Mouse (Mus musculus) olfactory bulb, adult 2 months (tissue): ENCODE data around the gene Ntm. TPM values are rescaled to one million over a fixed set of nuclear protein-coding genes. Genes with fewer than 3 reads are reported as not detected.

ENCODE experiments used
- H3K27ac ChIP-seq: fragments of 200-500 bp; 2 replicates; pipeline ENCODE4 v1.5.1; 2012; ENCODE audit warnings: low read depth, low read length; ENCODE audit not compliant: insufficient read depth
- H3K4me1 ChIP-seq: fragments of 200-500 bp; 2 replicates; pipeline ENCODE4 v1.6.1; 2012; ENCODE audit warnings: low read length; ENCODE audit not compliant: control insufficient read depth, insufficient read depth
- H3K4me3 ChIP-seq: fragments of 200-500 bp; 2 replicates; pipeline ENCODE4 v1.5.1; 2012; ENCODE audit warnings: mild to moderate bottlenecking, low read depth, low read length, moderate library complexity; ENCODE audit not compliant: insufficient read depth
- CTCF ChIP-seq: fragments of 200-500 bp; IDR thresholded peaks from 2 replicates; pipeline ENCODE4 v1.5.1; 2012; ENCODE audit warnings: low read depth, mild to moderate bottlenecking, low read length, moderate library complexity; ENCODE audit not compliant: insufficient read depth
- POLR2A ChIP-seq: fragments of 200-500 bp; IDR thresholded peaks from 2 replicates; pipeline ENCODE4 v1.6.1; 2012; ENCODE audit warnings: mild to moderate bottlenecking, low read depth, low read length, moderate library complexity; ENCODE audit not compliant: insufficient read depth
- WGBS: fragments of 180-500 bp; shearing (Covaris S2); methylation state at CpG from one replicate; pipeline ENCODE4 v1.1.7; 2018; 5-methylcytosine and 5-hydroxymethylcytosine counted together
- polyA plus RNA-seq: library from polyadenylated mRNA; stranded (reverse); fragments of >200 nt; gene quantifications from 2 replicates; pipeline ENCODE4 v1.2.4, GENCODE M21; 2012; ENCODE audit warnings: low replicate concordance; ENCODE audit not compliant: missing spikeins, insufficient read depth, insufficient read length

Gene Ntm
- polyA plus RNA-seq, 1 experiment, result not detected

- 51% methylated on average over 4 of the region's 4 CpGs for WGBS
- Histone ChIP-seq H3K4me3 (no peak overlapping the region), H3K27ac (no peak overlapping the region), H3K4me1 (peaks cover 2% of the 10 kb centered on the region; the same call in 1 of the 2 replicates)
- no peak for TF ChIP-seq CTCF
- no peak for TF ChIP-seq POLR2A
Measured at GRCm38 (mm10) chr9:29036058-29036457, 926.9 kb downstream of the Ntm start.

GRCm38 (mm10) chr9:29026410-29026809, 936.5 kb downstream of the Ntm start:
- Histone ChIP-seq H3K27ac (peak overlapping the region; percentile 40; the same call in 1 of the 2 replicates), H3K4me1 (peaks cover 3% of the 10 kb centered on the region), H3K4me3 (no peak overlapping the region)
- 42% methylated on average over 6 of the region's 6 CpGs for WGBS
- no peak for TF ChIP-seq CTCF
- TF ChIP-seq POLR2A, result no peak

- H3K27ac ChIP-seq, result no peak overlapping the region
- TF ChIP-seq POLR2A (no peak), CTCF (no peak)
- H3K4me1 ChIP-seq, result peaks cover 3% of the 10 kb centered on the region
- 80% methylated on average over 4 of the region's 4 CpGs for WGBS
- H3K4me3 ChIP-seq, result no peak overlapping the region
Measured at GRCm38 (mm10) chr9:29025603-29026002, 937.3 kb downstream of the Ntm start.

- 54% methylated on average over 1 of the region's 1 CpGs for WGBS
- H3K4me3 ChIP-seq, result no peak overlapping the region
- H3K4me1 ChIP-seq, result peaks cover 3% of the 10 kb centered on the region
- TF ChIP-seq CTCF (no peak), POLR2A (no peak)
- no peak overlapping the region for H3K27ac ChIP-seq
Measured at GRCm38 (mm10) chr9:29025104-29025503, 937.8 kb downstream of the Ntm start.

- 86% methylated on average over 3 of the region's 3 CpGs for WGBS
- H3K4me1 ChIP-seq, result 0 out of 2 replicates have a peak, but pooled peaks cover 2% of the 10 kb centered on the region
- H3K27ac ChIP-seq, result no peak overlapping the region
- no peak overlapping the region for H3K4me3 ChIP-seq
- TF ChIP-seq POLR2A, result no peak
- no peak for TF ChIP-seq CTCF
Measured at GRCm38 (mm10) chr9:29016879-29017278, 946.1 kb downstream of the Ntm start.

GRCm38 (mm10) chr9:29013881-29014280, 949.1 kb downstream of the Ntm start:
- no peak overlapping the region for H3K27ac ChIP-seq
- H3K4me1 ChIP-seq, result no peaks in the 10 kb centered on the region
- TF ChIP-seq POLR2A (no peak), CTCF (no peak)
- H3K4me3 ChIP-seq, result no peak overlapping the region
- WGBS, result 95% methylated on average over 17 of the region's 17 CpGs

GRCm38 (mm10) chr9:29012541-29012940, 950.4 kb downstream of the Ntm start:
- Histone ChIP-seq H3K27ac (no peak overlapping the region), H3K4me1 (no peaks in the 10 kb centered on the region), H3K4me3 (no peak overlapping the region)
- 87% methylated on average over 6 of the region's 6 CpGs for WGBS
- TF ChIP-seq POLR2A (no peak), CTCF (no peak)

- 71% methylated on average over 3 of the region's 3 CpGs for WGBS
- no peak overlapping the region for H3K27ac ChIP-seq
- TF ChIP-seq CTCF (no peak), POLR2A (no peak)
- H3K4me3 ChIP-seq, result no peak overlapping the region
- H3K4me1 ChIP-seq, result no peaks in the 10 kb centered on the region
Measured at GRCm38 (mm10) chr9:29011476-29011875, 951.5 kb downstream of the Ntm start.

GRCm38 (mm10) chr9:29004534-29004933, 958.4 kb downstream of the Ntm start:
- Histone ChIP-seq H3K27ac (no peak overlapping the region), H3K4me1 (no peaks in the 10 kb centered on the region), H3K4me3 (no peak overlapping the region)
- WGBS, result 62% methylated on average over 7 of the region's 7 CpGs
- TF ChIP-seq POLR2A (no peak), CTCF (no peak)

- TF ChIP-seq POLR2A, result no peak
- no peak for TF ChIP-seq CTCF
- no peak overlapping the region for H3K27ac ChIP-seq
- 53% methylated on average over 4 of the region's 4 CpGs for WGBS
- H3K4me3 ChIP-seq, result no peak overlapping the region
- no peaks in the 10 kb centered on the region for H3K4me1 ChIP-seq
Measured at GRCm38 (mm10) chr9:28999951-29000351, 963.0 kb downstream of the Ntm start.
